Mouse (Mus musculus) spleen, adult 2 months (tissue): ENCODE data around the gene Slfnl1. TPM values are rescaled to one million over a fixed set of nuclear protein-coding genes. Genes with fewer than 3 reads are reported as not detected.

ENCODE experiments used
- DNase-seq, 2 experiments: peaks; one replicate each; pipeline versions ENCODE4 v3.0.0 to v3.0.0-alpha.2; 2012 to 2021; ENCODE audit warnings: low spot score in 2 of 2, low read depth in 1 of 2
- H3K27ac ChIP-seq: fragments of 200-500 bp; 2 replicates; pipeline ENCODE4 v1.5.1; 2012; ENCODE audit warnings: low read length, inconsistent platforms; ENCODE audit not compliant: insufficient read depth
- H3K27me3 ChIP-seq: fragments of 200-500 bp; 2 replicates; pipeline ENCODE4 v1.6.1; 2012; ENCODE audit warnings: mild to moderate bottlenecking, moderate library complexity, low read length, inconsistent platforms; ENCODE audit not compliant: control insufficient read depth, insufficient read depth
- H3K36me3 ChIP-seq: fragments of 200-500 bp; 2 replicates; pipeline ENCODE4 v1.6.1; 2012; ENCODE audit warnings: mild to moderate bottlenecking, low read length, inconsistent platforms; ENCODE audit not compliant: control insufficient read depth, insufficient read depth
- H3K4me1 ChIP-seq: fragments of 200-500 bp; 2 replicates; pipeline ENCODE4 v1.6.1; 2011; ENCODE audit warnings: inconsistent platforms; ENCODE audit not compliant: control insufficient read depth, insufficient read depth, insufficient read length
- H3K4me3 ChIP-seq: fragments of 200-500 bp; 2 replicates; pipeline ENCODE4 v1.5.1; 2011; ENCODE audit warnings: mild to moderate bottlenecking, inconsistent platforms; ENCODE audit not compliant: insufficient read depth, insufficient read length; ENCODE audit errors: extremely low read depth
- CTCF ChIP-seq: fragments of 200-500 bp; IDR thresholded peaks from 2 replicates; pipeline ENCODE4 v1.5.1; 2011; ENCODE audit warnings: mild to moderate bottlenecking, inconsistent platforms; ENCODE audit not compliant: insufficient read depth, insufficient read length, insufficient replicate concordance; ENCODE audit errors: extremely low read depth
- POLR2A ChIP-seq: fragments of 200-500 bp; IDR thresholded peaks from 2 replicates; pipeline ENCODE4 v1.6.1; 2011; ENCODE audit warnings: low read depth, low read length, inconsistent platforms
- WGBS: fragments of 180-500 bp; shearing (Covaris S2); methylation state at CpG from one replicate; pipeline ENCODE4 v1.1.7; 2018; 5-methylcytosine and 5-hydroxymethylcytosine counted together
- polyA plus RNA-seq: library from polyadenylated mRNA; depleted of rRNA; stranded (reverse); fragments of >200 nt; gene quantifications from 2 replicates; pipeline ENCODE4 v1.2.3, GENCODE M21; 2012; rRNA removed

The Slfnl1 gene
- polyA plus RNA-seq, 1 experiment: not detected

DNA sequence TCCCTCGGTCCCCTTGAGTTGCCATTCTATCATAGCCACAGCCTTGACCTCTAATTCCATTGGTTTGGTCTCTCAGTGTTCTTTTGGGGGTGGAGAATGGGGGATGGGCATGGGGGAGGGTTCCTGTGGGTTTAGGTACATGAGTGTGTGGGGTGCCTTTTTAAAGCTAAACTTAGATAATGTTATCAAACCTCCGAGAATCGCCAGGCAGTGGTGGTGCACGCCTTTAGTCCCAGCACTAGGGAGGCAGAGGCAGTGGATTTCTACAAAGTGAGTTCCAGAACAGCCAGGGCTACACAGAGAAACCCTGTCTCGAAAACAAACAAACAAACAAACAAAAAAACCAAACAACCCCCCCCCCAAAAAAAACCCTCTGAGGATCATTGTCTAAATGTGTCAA lies 48.9 kb downstream of the Slfnl1 start:
- DNase-seq: no peak
- Histone ChIP-seq H3K4me3 (no peak overlapping the region), H3K27ac (no peak overlapping the region), H3K36me3 (no peaks in the 10 kb centered on the region), H3K27me3 (no peaks in the 10 kb centered on the region; the same call in 1 of the 2 replicates), H3K4me1 (no peaks in the 10 kb centered on the region)
- WGBS: 73% methylated on average over 5 of the region's 5 CpGs
- TF ChIP-seq CTCF: no peak
- TF ChIP-seq POLR2A: no peak

DNA sequence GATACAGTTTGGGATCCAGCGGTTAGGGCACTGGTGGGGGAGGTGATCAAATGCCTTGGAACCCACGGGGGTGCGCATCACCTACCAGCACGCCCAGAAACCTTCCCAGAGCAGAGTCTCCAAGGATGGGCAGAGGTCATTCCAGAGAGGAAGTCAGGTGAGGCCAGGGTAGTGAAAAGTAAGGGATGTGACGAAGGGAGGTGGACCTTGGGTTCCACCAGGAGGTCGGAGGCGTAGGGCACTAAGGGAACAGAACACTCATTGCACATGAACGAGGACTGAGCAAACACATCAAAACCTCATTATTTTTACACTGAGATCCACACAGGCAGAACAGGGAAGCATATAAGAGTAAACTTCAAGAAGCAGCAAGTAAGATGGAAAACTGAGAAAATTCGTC lies 49.7 kb downstream of the Slfnl1 start:
- no peaks in the 10 kb centered on the region for H3K36me3 ChIP-seq
- 87% methylated on average over 9 of the region's 9 CpGs for WGBS
- no peak for TF ChIP-seq POLR2A
- no peak for TF ChIP-seq CTCF
- H3K27ac ChIP-seq: no peak overlapping the region
- DNase-seq: no peak
- H3K4me3 ChIP-seq: no peak overlapping the region
- no peaks in the 10 kb centered on the region; the same call in 1 of the 2 replicates for H3K27me3 ChIP-seq
- H3K4me1 ChIP-seq: no peaks in the 10 kb centered on the region

Other genes starting within 250 kb of the Slfnl1 start
- 0.20 and 0.26 TPM in 2 replicates for gene Foxo6, start 244.9 kb upstream of the Slfnl1 start, polyA plus RNA-seq
- 11.8 and 12.0 TPM in 2 replicates for gene Scmh1, start 127.0 kb upstream of the Slfnl1 start, polyA plus RNA-seq
- 4.2 and 4.3 TPM in 2 replicates for gene Ctps, start 38.0 kb downstream of the Slfnl1 start, polyA plus RNA-seq
- gene Gm8439, start 56.5 kb downstream of the Slfnl1 start, polyA plus RNA-seq: not detected in 2 replicates
- gene Cited4, start 134.3 kb downstream of the Slfnl1 start, polyA plus RNA-seq: 10.9 and 21.7 TPM in 2 replicates
- gene Kcnq4, start 216.4 kb downstream of the Slfnl1 start, polyA plus RNA-seq: 0.65 and 0.98 TPM in 2 replicates